Mouse (Mus musculus) layer of hippocampus, adult 9-11 months (tissue): Measurements from ENCODE around the gene Apoh.

ENCODE experiments used
- DNase-seq: peaks from one replicate; pipeline ENCODE4 v3.0.0; 2022

Apoh gene

DNA sequence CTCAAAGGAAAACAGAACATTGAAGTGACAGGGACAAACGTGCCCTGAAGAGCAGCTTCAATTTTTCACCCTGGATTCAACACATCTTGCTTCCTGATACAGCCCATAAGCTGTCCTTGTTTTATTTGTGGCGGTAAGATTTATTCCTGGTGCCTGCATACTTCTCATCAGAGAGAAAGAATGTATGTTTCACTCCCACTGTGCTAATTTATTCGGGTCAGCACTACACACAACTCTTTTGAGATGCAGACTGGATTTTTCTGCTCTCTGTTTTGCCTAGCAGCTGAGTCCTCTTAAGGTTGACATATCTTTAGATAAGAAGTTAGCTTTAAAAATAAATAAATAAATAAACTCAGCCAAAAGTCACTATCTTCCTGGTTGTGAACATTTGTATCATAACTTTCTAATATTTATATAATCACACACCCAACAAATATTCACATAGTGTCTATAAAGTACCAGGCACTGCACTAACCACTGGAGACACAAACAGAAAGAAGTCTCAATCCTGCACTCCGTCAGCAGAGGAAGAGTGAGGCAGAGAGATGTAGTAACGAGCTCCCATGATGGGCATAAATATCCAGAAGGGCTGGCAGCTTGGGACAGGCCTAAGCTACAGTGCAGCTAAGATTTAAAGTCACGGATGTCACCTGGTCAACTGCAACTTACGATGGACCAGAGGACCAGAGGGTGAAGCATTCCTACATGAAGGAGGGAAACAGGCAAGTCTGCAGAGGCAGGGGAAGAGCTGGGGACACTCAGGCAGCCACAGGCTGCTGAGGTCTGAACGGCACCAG lies 9.4 kb upstream of the Apoh start:
- DNase-seq, result no peak

- no peak for DNase-seq
Measured at GRCm38 (mm10) chr11:108334658-108335057, 8.5 kb upstream of the Apoh start.

DNA sequence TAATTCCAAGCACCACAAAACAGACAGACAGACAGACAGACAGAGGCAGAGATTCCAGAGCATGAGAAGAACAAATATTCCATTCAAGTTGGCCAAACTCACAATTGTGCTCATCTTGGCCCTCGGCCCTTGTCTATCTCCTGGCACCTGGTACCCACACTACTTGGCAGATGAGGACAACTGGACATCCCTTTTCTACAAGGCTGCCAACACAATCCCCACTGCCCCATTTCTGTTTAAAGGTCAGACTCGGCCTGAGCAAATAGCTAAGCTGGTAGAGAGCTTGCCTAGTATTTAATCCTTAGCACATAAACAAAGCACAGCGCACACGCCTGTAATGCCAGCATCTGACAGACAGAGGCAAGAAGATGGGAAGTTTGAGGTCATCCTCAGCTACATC lies 7.6 kb upstream of the Apoh start:
- DNase-seq, result no peak

GRCm38 (mm10) chr11:108336445-108336844 lies 6.7 kb upstream of the Apoh start:
- no peak for DNase-seq

DNA sequence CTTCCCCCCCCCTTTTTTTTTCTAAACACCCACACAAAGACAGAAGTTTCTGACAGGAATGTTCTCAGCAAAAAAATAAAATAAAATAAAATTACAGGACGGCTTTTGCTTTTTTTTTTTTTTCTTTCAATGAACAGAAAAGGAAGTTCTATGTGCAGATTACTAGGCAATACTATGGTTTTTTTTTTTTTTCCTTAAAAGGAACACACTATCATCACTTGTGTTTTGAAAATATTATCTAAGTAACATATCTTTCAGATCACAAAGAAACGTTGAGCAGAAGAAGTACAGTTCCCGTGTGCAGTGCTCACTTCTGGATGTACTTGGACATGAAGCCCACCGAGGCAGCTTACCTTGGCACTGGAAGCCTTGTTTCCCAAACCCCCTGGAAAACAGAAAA lies 2.9 kb upstream of the Apoh start:
- DNase-seq, result no peak

DNA sequence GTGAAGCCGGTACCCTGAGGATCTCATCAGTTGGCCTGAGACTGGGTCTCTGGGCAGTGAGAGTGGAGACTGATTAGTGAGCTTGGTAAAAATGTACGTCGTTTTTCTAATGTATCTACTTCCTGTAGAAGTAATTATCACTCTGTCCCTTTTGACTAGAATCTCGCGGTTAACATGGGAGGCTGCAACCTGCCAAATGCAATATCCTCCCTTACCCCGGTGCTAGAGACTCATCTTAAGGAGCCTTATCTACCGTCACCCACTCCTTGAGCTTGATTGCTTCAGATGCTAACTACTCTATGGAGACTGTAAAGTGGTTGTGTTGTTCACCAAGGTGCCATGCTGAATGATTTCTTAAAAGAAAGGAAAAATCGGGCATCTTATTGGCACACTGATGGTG lies 1.4 kb upstream of the Apoh start:
- no peak for DNase-seq

- peak; percentile 97 for DNase-seq
Measured at GRCm38 (mm10) chr11:108343789-108344462, 772 bp downstream of the Apoh start, which contains the start of gene Prkca. Gene Prkca (minus strand): TSS chr11:108343928.

GRCm38 (mm10) chr11:108344759-108345158 lies 1.6 kb downstream of the Apoh start:
- DNase-seq, result no peak

DNA sequence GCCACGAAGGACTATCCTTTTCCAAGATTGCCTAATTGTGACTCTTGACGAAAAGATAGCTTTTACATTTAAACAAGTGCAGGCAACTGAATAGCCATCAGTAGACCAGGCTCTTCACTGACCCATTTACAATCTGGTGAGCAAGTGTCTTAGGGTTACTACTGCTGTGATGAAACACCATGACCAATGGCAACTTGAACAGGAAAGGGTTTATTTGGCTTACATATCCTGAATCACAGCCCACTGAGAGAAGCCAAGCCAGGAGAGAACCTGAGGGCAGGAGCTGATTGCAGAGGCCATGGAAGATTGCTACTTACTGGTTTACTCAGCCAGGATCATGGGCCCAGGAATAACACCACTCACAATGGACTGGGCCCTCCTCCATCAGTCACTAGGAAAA lies 2.2 kb downstream of the Apoh start:
- DNase-seq, result no peak

DNA sequence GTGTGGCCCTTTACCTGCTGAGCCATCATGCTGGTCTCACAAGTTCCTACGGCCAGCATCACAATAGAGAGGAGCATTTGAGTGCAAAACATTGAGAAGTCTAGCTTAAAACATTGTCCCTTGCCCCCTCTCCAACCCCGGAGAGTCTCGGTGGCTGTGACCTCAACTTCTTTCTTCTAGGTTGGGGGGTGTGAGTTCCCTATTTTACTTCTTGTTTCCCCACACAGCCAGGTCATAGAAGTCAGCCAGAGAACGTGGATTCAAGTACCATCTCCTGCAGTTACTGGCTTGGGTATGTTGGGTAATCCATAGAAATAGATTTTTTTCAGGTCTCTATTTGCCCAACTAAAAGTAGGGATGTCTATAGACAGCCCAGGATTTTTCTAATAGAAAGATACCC lies 7.6 kb downstream of the Apoh start:
- no peak for DNase-seq

DNA sequence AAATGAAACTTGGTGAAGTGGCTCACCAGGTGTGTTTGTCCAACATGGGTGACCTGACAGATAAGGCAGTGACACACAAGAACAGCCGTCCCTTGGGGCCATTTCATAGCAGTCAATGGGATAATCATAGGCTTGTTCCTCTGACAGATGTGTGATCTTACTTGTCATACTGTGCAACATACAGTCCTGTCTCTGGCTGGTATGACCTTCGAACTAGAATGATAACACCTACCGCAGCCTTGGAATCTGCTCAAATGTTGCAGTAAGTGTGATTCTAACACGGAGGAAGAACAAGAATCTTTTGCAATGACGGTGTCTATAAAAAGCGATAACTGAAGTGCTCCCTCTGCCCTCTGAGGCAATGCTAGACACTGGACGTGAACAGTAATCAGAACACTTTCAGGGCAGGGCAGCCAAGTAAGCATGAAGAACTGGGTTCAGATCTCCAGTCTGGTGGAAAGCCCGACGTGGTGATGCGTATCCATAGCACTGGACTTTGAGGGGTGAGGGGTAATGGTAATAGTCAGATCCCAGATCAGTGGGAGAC lies 9.8 kb downstream of the Apoh start:
- DNase-seq, result no peak

DNA sequence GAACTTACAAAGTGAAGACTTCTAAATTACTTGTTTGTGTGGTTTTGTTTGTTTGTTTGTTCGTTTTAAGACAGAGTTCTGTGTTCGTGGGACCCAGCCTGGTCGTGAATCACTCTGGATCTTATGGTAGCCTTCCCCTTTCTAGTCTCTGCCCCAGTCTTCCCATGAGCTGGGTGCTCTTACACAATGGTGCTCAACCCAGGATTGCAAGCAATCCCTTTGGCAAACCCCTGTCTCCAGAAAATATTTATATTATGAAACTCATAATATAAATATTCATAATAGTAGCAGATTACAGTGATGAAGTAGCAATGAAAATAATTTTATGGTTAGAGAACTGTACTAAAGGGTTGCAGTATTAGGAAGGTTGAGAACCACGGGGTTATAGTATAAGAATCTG lies 12.9 kb downstream of the Apoh start:
- no peak for DNase-seq

DNA sequence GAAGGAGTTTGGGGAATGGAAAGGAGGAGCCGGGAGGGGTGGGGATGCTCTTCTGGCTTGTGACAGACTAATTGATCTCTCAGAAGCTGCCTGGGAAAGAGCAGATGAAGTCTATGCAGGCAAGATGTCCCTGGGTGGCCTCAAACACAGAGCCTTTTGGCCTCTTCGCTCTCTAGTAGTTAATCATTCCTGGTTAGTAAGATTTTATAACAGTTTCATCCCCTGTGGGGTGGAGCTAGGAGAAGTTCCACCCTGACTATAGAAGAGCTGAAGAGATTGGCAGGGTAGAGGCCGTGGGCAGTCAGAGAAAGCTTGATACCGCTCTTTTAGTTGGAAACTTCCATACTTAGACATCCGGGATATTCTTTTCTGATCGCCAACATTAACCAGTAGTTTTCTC lies 15.8 kb downstream of the Apoh start:
- no peak for DNase-seq

- no peak for DNase-seq
Measured at GRCm38 (mm10) chr11:108360983-108361382, 17.8 kb downstream of the Apoh start.

- DNase-seq, result no peak
Measured at GRCm38 (mm10) chr11:108362965-108363364, 19.8 kb downstream of the Apoh start.

- no peak for DNase-seq
Measured at GRCm38 (mm10) chr11:108363991-108364390, 20.8 kb downstream of the Apoh start.

- no peak for DNase-seq
Measured at GRCm38 (mm10) chr11:108364945-108365589, 21.9 kb downstream of the Apoh start.

GRCm38 (mm10) chr11:108365600-108365999 lies 22.4 kb downstream of the Apoh start:
- DNase-seq, result no peak

DNA sequence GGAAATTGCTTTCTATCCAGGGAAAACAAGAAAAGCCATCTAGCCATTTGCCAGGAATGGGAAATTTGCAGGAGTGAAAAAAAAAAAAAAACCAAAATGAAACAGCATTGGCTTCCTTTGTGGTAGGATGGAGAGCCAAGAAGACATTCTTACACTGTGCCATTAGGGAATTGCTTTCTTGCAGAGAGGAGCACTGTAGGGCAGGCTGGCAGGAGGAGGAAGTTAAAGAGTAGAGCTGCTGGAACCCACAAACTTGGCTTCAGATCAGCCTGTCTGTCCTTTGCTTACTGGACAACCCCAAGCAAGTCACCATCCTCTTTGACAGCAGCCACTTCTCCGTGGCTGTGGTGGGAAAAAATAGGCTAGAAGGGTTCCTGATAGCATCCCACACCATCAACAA lies 23.9 kb downstream of the Apoh start:
- DNase-seq, result no peak

DNA sequence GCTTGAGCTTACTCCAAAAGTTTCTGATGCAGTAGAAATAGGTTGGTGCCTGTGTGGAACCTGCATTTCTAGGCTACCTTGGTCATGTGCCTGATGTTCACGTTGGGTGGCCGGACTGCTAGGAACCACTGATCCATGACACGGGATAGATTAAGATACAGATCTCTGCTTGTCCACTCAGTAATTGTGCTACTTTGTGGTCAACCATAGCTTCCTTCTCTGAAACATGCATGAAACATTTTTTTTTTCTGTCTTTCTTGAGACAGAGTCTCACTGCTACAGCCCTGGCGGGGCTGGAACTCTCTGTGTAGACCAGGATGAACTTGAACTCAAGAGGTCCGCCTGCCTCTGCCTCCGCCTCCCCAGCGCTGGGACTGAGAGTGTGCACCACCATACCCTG lies 33.7 kb downstream of the Apoh start:
- DNase-seq, result no peak

DNA sequence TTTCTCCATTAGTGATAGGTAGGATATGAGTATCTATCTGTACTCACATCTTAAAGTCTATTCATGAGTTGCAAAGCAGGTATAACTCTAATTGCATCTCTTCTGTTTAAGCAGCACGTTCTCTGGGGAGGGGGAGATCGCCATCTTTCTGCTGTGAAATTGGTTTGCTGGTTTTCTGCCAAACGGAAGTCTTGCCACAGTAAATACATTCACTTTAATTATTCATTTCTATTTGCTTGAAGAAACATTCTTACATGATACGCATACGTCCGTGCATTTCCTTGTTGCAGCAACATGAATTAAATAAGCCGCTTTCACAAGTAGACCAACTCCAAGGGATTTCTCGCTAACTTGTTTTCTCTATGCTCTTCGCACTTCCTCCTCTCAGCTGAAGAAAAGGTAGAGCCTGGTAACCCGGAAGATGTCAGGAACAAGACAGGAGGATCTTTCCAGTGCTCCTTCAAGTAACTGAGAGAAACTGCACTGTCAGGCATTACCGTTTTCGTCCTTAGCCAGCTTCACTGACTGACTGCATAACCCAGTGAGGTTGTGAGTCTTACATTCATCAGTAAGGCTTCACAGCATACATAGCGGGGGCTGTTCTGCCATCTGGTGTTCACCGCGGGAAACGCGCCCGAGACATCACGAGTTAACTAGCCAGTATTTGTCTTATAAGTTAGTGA lies 34.7 kb downstream of the Apoh start:
- peak; percentile 74 for DNase-seq

DNA sequence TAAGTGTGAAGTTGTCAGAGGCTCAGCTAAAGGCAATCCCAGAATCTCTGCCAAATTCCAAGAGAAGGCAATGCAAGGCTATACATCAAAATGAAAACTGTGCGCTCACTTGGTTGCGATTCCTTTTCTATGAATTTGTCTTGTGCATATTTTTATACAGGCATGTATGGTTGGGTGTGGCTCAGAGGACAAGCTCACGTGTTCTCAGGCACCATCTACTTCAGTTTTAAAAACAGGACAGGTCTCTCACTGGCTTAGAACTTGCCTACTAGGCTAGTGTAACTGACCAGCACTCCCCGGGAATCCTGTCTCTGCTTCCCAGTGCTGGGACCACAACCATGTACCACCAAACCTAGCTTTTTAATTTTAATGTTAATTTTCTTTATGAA lies 35.2 kb downstream of the Apoh start:
- DNase-seq, result no peak

GRCm38 (mm10) chr11:108382664-108383063 lies 39.5 kb downstream of the Apoh start:
- DNase-seq, result no peak
